Mouse (Mus musculus) megakaryocyte, adult 5-6 weeks (primary cell): Measurements from ENCODE around the gene Prl8a8. TPM values are rescaled to one million over a fixed set of nuclear protein-coding genes. Genes with fewer than 3 reads are reported as not detected.

Source experiments
- ATAC-seq: 2 replicates; pipeline ENCODE4 v1.8.0; 2016; ENCODE audit warnings: mild to moderate bottlenecking, inconsistent platforms; ENCODE audit not compliant: poor library complexity, severe bottlenecking
- total RNA-seq, 2 experiments: library from RNA; stranded (forward) in 1 of 2; stranded (reverse) in 1 of 2; fragments of 153-499, 151-499 nt in 1 of 2; fragments of 221-1000, 200-1000 nt in 1 of 2; gene quantifications; 2 replicates each; pipeline versions ENCODE4 v1.2.3 to v1.2.4; 2015 to 2017

The Prl8a8 gene
- total RNA-seq (2015): not detected in 2 replicates
- not detected in 2 replicates for total RNA-seq (2017)

DNA sequence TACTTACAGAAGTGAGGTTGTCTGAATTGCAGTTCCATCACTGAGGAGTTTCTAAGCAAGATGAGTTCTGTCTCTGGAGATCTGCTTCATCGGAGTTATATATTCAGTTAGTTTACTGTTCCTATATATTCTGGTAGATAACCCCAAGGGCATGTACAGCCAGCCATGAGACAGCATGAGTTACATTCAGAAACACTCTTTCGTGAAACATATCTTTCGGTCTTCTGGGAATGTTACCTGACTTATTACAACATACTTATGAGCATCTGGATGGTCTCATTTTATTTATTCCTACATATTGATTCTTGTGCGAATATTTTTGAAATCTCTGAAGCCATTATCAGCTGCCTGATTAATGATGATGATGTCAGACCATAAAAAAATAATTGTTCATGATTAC, at the start of gene Prl8a8:
Gene Prl8a8, minus strand, starts transcription at position 101 of the 400 bp plus-strand sequence.
- ATAC-seq: no peak

- no peak for ATAC-seq
These were observed 40.3 kb upstream of the Prl8a8 start for GRCm38 (mm10) chr13:27553336-27553735.

DNA sequence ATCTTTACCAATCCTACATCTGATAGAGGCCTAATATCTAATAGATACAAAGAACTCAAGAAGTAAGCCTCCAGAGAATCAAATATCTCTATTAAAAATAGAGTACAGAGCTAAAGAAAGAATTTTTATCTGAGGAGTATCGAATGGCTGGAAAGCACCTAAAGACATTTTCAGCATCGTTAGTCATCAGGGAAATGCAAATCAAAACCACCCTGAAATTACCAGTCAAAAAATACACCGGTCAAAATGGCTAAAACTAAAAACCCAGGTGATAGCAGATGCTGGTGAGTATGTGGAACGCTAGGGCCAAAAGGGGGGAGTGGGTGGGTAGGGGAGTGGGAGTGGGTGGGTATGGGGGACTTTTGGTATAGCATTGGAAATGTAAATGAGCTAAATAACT, 10.1 kb upstream of the Prl8a8 start:
- no peak for ATAC-seq

DNA sequence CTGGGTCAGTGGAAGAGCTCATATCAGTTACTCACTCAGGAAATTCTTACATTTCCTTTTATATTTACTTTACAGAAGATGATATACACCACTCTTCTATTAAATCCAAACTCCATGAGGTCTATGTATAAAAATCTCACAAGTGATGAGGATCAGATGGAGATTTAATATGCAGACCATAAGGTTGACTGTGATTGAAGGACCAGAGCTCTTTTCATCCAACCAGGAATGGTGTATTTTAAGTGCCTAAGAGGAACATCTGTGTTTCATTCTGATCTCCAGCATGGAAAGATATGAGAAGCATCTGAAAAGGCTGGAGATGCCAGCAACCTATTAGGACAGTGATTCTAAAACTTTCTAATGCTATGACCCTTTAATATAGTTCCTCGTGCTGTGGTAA, 5.4 kb downstream of the Prl8a8 start:
- ATAC-seq: no peak

Other genes with a start within 250 kb of the Prl8a8 start
- gene Prl6a1, start 200.6 kb downstream of the Prl8a8 start, total RNA-seq (2015): not detected in 2 replicates
- gene Prl6a1, start 200.6 kb downstream of the Prl8a8 start, total RNA-seq (2017): not detected in 2 replicates
- gene Prl8a2, start 167.5 kb downstream of the Prl8a8 start, total RNA-seq (2015): not detected in 2 replicates
- gene Prl8a2, start 167.5 kb downstream of the Prl8a8 start, total RNA-seq (2017): not detected in 2 replicates
- gene Prl2b1, start 122.4 kb downstream of the Prl8a8 start, total RNA-seq (2015): not detected in 2 replicates
- gene Prl2b1, start 122.4 kb downstream of the Prl8a8 start, total RNA-seq (2017): not detected in 2 replicates
- not detected in 2 replicates for gene Prl8a6, start 74.5 kb downstream of the Prl8a8 start, total RNA-seq (2015)
- not detected in 2 replicates for gene Prl8a6, start 74.5 kb downstream of the Prl8a8 start, total RNA-seq (2017)
- gene Prl8a9, start 51.4 kb upstream of the Prl8a8 start, total RNA-seq (2015): not detected in 2 replicates
- gene Prl8a9, start 51.4 kb upstream of the Prl8a8 start, total RNA-seq (2017): not detected in 2 replicates
- not detected in 2 replicates for gene Prl8a1, start 69.0 kb upstream of the Prl8a8 start, total RNA-seq (2015)
- gene Prl8a1, start 69.0 kb upstream of the Prl8a8 start, total RNA-seq (2017): not detected in 2 replicates
- not detected in 2 replicates for gene Prl7b1, start 97.4 kb upstream of the Prl8a8 start, total RNA-seq (2015)
- gene Prl7b1, start 97.4 kb upstream of the Prl8a8 start, total RNA-seq (2017): not detected in 2 replicates
- gene Prl7a1, start 129.3 kb upstream of the Prl8a8 start, total RNA-seq (2015): not detected in 2 replicates
- not detected in 2 replicates for gene Prl7a1, start 129.3 kb upstream of the Prl8a8 start, total RNA-seq (2017)
- gene Prl7a2, start 154.8 kb upstream of the Prl8a8 start, total RNA-seq (2015): not detected in 2 replicates
- not detected in 2 replicates for gene Prl7a2, start 154.8 kb upstream of the Prl8a8 start, total RNA-seq (2017)
- gene Prl7d1, start 203.5 kb upstream of the Prl8a8 start, total RNA-seq (2015): not detected in 2 replicates
- gene Prl7d1, start 203.5 kb upstream of the Prl8a8 start, total RNA-seq (2017): not detected in 2 replicates